Mouse (Mus musculus) midbrain, embryonic 12.5 days (tissue): ENCODE results near the gene Abcg2. TPM values are rescaled to one million over a fixed set of nuclear protein-coding genes. Genes with fewer than 3 reads are reported as not detected.
"Not testable (repeated sequence)": the region's sequence is repeated elsewhere in the genome, so short reads cannot be mapped to it uniquely, and the experiment has no call there.

Experiments used
- ATAC-seq: fragments of 200-750 bp; cut with Nextera tagmentation; 2 replicates; pipeline ENCODE4 v1.8.0; 2017; ENCODE audit warnings: low read depth, moderate TSS enrichment, moderate library complexity; ENCODE audit not compliant: low FRiP score
- H3K27ac ChIP-seq: fragments of 300-500 bp; sonication (generic); replicated peaks from 2 replicates; pipeline ENCODE4 v1.5.1; 2016; ENCODE audit warnings: mild to moderate bottlenecking
- H3K27me3 ChIP-seq: fragments of 300-500 bp; sonication (generic); 2 replicates; pipeline ENCODE4 v1.6.1; 2016; ENCODE audit warnings: mild to moderate bottlenecking
- H3K36me3 ChIP-seq: fragments of 300-500 bp; sonication (generic); 2 replicates; pipeline ENCODE4 v1.6.1; 2016
- H3K4me1 ChIP-seq: fragments of 300-500 bp; sonication (generic); 2 replicates; pipeline ENCODE4 v1.6.1; 2016
- H3K4me2 ChIP-seq: fragments of 300-500 bp; sonication (generic); replicated peaks from 2 replicates; pipeline ENCODE4 v1.6.1; 2016; ENCODE audit warnings: mild to moderate bottlenecking, moderate library complexity
- H3K4me3 ChIP-seq: fragments of 300-500 bp; sonication (generic); 2 replicates; pipeline ENCODE4 v1.5.1; 2016; ENCODE audit warnings: mild to moderate bottlenecking
- H3K9ac ChIP-seq: fragments of 300-500 bp; sonication (generic); replicated peaks from 2 replicates; pipeline ENCODE4 v1.6.1; 2016; ENCODE audit warnings: mild to moderate bottlenecking, moderate library complexity
- H3K9me3 ChIP-seq: fragments of 300-500 bp; sonication (generic); 2 replicates; pipeline ENCODE4 v1.6.1; 2016; ENCODE audit warnings: mild to moderate bottlenecking
- WGBS: fragments of 180-500 bp; shearing (Covaris S2); methylation state at CpG from one replicate; pipeline ENCODE4 v1.1.7; 2016; 5-methylcytosine and 5-hydroxymethylcytosine counted together
- polyA plus RNA-seq: library from polyadenylated mRNA; unstranded; fragments of >200 nt; fragmentation: Nextera tagmentation; extraction: Ambion mirVana; gene quantifications from 2 replicates; pipeline ENCODE4 v1.2.1, GENCODE M21; 2016

Gene Abcg2
- polyA plus RNA-seq, result 39.8 and 39.9 TPM in 2 replicates

- H3K4me3 ChIP-seq, H3K27me3 ChIP-seq, ATAC-seq, H3K9ac ChIP-seq, H3K4me1 ChIP-seq, H3K36me3 ChIP-seq, H3K9me3 ChIP-seq, H3K27ac ChIP-seq, H3K4me2 ChIP-seq: not testable (repeated sequence)
- 93% methylated on average over 3 of the region's 3 CpGs for WGBS
These were observed at the start of gene Abcg2 for GRCm38 (mm10) chr6:58584223-58584622. Gene Abcg2, plus strand, starts transcription at chr6:58584523.

GRCm38 (mm10) chr6:58540263-58540662 lies 44.1 kb upstream of the Abcg2 start:
- not testable (repeated sequence) for H3K4me1 ChIP-seq, H3K27me3 ChIP-seq, ATAC-seq, H3K36me3 ChIP-seq, H3K4me3 ChIP-seq, H3K9ac ChIP-seq, H3K27ac ChIP-seq, H3K9me3 ChIP-seq, H3K4me2 ChIP-seq
- 80% methylated on average over 4 of the region's 4 CpGs for WGBS

DNA sequence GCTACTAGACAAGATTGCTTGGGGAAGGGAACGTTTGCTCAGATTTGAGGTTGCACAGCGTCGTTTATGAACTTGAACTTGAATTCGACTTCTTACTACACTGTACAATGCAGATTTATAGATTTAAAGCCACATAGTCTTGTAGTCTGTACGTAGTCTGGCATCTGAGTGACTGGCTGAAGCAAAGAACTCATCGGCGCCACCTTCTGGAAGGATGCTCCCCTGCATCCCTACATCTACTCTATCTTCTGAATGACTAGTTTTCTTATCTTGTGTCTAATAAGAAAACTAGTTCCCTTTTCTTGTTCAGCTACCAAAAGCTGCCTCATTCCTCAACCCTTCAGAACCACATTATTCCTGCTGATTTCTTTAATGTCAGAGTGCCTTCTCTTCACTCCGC lies 41.5 kb upstream of the Abcg2 start:
- H3K9ac ChIP-seq, H3K4me2 ChIP-seq, H3K36me3 ChIP-seq, H3K4me1 ChIP-seq, H3K27ac ChIP-seq, H3K9me3 ChIP-seq, H3K27me3 ChIP-seq, ATAC-seq, H3K4me3 ChIP-seq: not testable (repeated sequence)
- WGBS, result 60% methylated on average over 8 of the region's 8 CpGs

DNA sequence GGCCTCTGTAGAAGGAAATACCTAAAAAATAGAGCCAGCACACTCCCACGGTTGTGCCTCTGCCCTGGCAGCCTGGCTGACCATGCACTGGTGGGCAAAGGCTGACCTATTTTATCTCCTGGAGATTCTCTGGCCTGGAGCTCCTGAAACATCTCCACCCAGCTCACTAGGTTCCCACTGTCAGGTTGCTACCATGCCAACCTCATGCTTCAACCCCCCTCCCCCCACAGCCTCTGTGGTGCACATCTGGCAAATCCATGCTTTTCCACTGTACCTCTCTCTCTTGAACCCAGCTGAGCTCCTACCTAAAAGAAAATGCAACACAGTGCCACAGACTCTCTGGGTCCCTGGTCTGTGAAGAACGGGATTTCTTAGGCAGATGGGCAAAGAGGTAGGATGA lies 39.4 kb upstream of the Abcg2 start:
- ATAC-seq, H3K36me3 ChIP-seq, H3K9ac ChIP-seq, H3K4me1 ChIP-seq, H3K27me3 ChIP-seq, H3K4me3 ChIP-seq, H3K9me3 ChIP-seq, H3K27ac ChIP-seq, H3K4me2 ChIP-seq: not testable (repeated sequence)
- 38% methylated on average over 2 of the region's 2 CpGs for WGBS

DNA sequence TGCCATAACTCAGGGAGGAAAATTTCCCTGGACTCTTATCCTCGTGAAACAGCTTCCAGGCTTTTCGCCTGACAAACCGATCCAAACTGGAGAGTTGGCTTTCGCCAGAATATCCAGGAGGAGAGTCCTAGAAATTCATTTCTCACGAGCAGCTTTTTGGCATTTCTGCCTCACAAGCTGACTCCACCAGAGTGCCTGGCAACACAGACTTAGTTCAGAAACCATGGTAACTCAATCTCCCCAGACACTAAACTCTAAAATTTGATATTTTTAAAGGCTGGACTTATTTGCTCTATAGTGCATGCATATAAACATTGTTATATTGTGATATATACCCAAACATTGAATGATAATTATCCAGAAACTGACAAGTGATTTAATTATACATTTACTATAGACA lies 38.3 kb upstream of the Abcg2 start:
- not testable (repeated sequence) for H3K4me1 ChIP-seq, ATAC-seq, H3K27me3 ChIP-seq, H3K4me3 ChIP-seq, H3K4me2 ChIP-seq, H3K36me3 ChIP-seq, H3K27ac ChIP-seq, H3K9me3 ChIP-seq, H3K9ac ChIP-seq
- WGBS, result 76% methylated on average over 5 of the region's 5 CpGs

GRCm38 (mm10) chr6:58546816-58547215 lies 37.5 kb upstream of the Abcg2 start:
- Histone ChIP-seq H3K27me3 (no peaks in the 10 kb centered on the region), H3K9ac (no peak overlapping the region), H3K4me1 (no peaks in the 10 kb centered on the region), H3K27ac (no peak overlapping the region), H3K9me3 (no peaks in the 10 kb centered on the region), H3K36me3 (no peaks in the 10 kb centered on the region), H3K4me3 (no peak overlapping the region), H3K4me2 (no peak overlapping the region)
- ATAC-seq, result no peak
- 5% methylated on average over 4 of the region's 4 CpGs for WGBS

GRCm38 (mm10) chr6:58553812-58554211 lies 30.5 kb upstream of the Abcg2 start:
- H3K4me1 ChIP-seq, ATAC-seq, H3K4me3 ChIP-seq, H3K27me3 ChIP-seq, H3K4me2 ChIP-seq, H3K27ac ChIP-seq, H3K9me3 ChIP-seq, H3K9ac ChIP-seq, H3K36me3 ChIP-seq: not testable (repeated sequence)

DNA sequence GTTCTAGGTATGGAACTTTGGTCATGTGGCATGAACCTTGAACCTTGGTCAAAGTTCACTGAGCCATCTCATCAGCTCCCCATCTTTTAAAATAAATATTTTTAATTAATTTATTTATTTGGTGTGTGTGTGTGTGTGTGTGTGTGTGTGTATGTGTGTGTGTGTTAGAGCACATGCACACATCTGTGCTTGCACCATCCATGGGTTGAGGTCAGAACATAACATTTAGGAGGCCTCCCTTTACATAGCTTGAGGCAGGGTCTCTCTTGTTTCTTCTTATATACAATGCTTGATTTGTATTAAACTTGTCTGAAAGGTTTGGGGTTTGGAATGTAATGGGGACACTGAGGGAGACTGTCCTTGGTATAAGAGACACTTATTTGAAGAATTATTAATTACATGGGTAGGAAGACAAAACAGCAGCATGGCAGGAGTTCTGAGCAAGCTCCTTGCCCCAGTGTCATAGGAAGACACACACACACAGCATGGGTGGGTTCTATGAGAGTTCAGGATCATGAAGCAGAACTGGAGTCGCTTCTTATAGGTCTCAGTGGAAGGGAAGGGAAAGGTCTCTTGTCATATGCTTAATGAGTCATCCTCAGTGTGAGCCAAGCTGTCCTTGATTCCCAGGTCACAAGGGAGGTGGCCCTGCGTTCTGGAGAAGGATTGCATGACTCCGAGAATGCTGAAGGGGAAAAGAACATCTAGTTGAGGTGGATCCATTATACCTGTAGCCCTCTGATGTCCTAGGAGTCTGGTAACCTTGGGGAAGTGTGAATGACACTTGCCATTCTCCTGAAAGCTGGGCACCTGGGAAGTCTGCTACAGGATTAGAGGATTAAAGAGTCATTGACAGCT lies 9.9 kb downstream of the Abcg2 start:
- ATAC-seq, result peak; percentile 38
- H3K4me3 ChIP-seq, H3K4me1 ChIP-seq, H3K9ac ChIP-seq, H3K4me2 ChIP-seq, H3K9me3 ChIP-seq, H3K27me3 ChIP-seq, H3K36me3 ChIP-seq, H3K27ac ChIP-seq: not testable (repeated sequence)
- 43% methylated on average over 3 of the region's 3 CpGs for WGBS

GRCm38 (mm10) chr6:58595639-58596293 lies 11.4 kb downstream of the Abcg2 start:
- peak overlapping the region; percentile 43 for H3K9ac ChIP-seq
- peak overlapping the region; percentile 16; the same call in 1 of the 2 replicates for H3K27ac ChIP-seq
- H3K4me2 ChIP-seq, result peak overlapping the region; percentile 50
- ATAC-seq, result peak; percentile 79
- H3K9me3 ChIP-seq, H3K4me1 ChIP-seq, H3K27me3 ChIP-seq, H3K36me3 ChIP-seq: not testable (repeated sequence)
- H3K4me3 ChIP-seq, result peak overlapping the region; percentile 41
- 6% methylated on average over 9 of the region's 9 CpGs for WGBS

DNA sequence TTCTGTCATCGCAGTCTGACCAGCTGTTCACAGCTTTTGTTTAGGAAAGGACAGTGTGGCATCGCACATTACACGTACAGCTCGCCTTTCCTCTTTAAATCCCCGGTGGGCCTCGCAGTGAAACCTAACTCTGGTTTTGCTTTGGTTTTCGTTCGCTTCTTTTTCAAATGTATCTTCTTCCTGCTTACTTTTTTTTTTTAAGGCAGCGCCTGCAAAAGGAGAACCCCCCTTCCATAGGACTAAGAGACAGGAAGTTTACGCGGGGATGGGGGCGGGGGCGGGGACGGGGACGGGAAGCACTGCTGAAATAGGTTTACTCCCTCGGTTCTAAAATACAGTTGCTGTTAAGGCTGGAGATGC lies 12.0 kb downstream of the Abcg2 start:
- Histone ChIP-seq H3K9ac (peak overlapping the region; percentile 43), H3K4me3 (peak overlapping the region; percentile 41), H3K4me2 (peak overlapping the region; percentile 50), H3K4me1 (peaks cover 3% of the 10 kb centered on the region; the same call in 1 of the 2 replicates), H3K36me3 (no peaks in the 10 kb centered on the region), H3K9me3 (peaks cover 4% of the 10 kb centered on the region; the same call in 1 of the 2 replicates), H3K27ac (peak overlapping the region; percentile 16; the same call in 1 of the 2 replicates), H3K27me3 (no peaks in the 10 kb centered on the region)
- peak; percentile 76 for ATAC-seq
- 18% methylated on average over 16 of the region's 16 CpGs for WGBS

DNA sequence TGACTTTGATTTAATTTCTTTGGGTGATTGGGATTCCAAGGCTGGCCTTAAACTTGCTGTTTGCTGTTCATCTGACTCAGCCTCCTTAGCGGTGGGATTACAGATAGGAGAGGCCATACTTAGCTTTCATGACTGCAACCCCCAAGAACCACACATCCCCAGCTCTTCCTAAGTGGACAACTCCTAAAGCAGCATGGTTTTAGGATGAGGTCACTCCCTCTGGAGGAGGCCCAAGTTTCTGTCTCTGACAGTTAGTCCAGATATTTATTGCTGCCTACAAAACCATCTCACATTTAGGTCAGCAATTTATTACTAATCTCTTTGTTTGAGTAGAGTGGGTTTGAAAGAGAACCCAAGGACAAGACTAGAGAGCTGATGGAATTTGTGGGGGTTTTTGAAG lies 17.8 kb downstream of the Abcg2 start:
- H3K36me3 ChIP-seq, H3K27me3 ChIP-seq, H3K4me2 ChIP-seq, ATAC-seq, H3K4me3 ChIP-seq, H3K27ac ChIP-seq, H3K4me1 ChIP-seq, H3K9ac ChIP-seq, H3K9me3 ChIP-seq: not testable (repeated sequence)
- 76% methylated on average over 1 of the region's 1 CpGs for WGBS

DNA sequence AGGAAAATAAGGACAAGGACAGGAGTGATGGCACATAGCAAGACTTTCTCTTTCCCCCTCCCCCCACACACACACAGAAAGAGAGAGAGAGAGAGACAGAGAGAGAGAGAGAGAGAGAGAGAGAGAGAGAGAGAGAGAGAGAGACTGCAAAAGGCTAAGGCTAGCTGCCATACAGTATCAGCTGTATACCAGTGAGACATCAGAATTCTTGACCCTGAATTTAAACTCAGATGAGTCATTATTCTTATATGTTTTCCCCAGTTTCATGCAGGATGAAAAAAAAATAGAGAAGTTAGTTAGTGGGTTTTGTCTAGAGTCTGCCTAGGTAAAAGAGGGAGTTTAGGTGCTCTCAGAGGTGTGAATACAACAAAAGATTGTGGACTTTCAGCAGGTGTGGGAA lies 18.7 kb downstream of the Abcg2 start:
- H3K9me3 ChIP-seq, ATAC-seq, H3K27ac ChIP-seq: not testable (repeated sequence)

More for the DNA sequence above, 18.7 kb downstream of the Abcg2 start:
- not testable (repeated sequence) for H3K4me1 ChIP-seq, H3K9ac ChIP-seq, H3K4me3 ChIP-seq, H3K36me3 ChIP-seq, H3K27me3 ChIP-seq, H3K4me2 ChIP-seq
